Mouse (Mus musculus) megakaryocyte, embryonic 14.5 days (primary cell): ENCODE measurements around the gene Tbc1d9b.

Experiments used
- FLI1 ChIP-seq: IDR thresholded peaks from 2 replicates; pipeline ENCODE4 v1.6.1; 2012; ENCODE audit warnings: low read length, inconsistent platforms, mixed read lengths
- GATA1 ChIP-seq: IDR thresholded peaks from 3 replicates; pipeline ENCODE4 v1.6.1; 2012; ENCODE audit warnings: mixed read lengths, low read length, inconsistent platforms, borderline replicate concordance

- TF ChIP-seq GATA1 (no peak), FLI1 (no peak)
These were observed 24.6 kb downstream of the Tbc1d9b start for GRCm38 (mm10) chr11:50155785-50156184.
